Mouse (Mus musculus) spleen, adult 2 months (tissue): Measurements from ENCODE around the gene Cblc.

Experiments used
- CTCF ChIP-seq: fragments of 200-500 bp; IDR thresholded peaks from 2 replicates; pipeline ENCODE4 v1.5.1; 2011; ENCODE audit warnings: mild to moderate bottlenecking, inconsistent platforms; ENCODE audit not compliant: insufficient read depth, insufficient read length, insufficient replicate concordance; ENCODE audit errors: extremely low read depth
- POLR2A ChIP-seq: fragments of 200-500 bp; IDR thresholded peaks from 2 replicates; pipeline ENCODE4 v1.6.1; 2011; ENCODE audit warnings: low read depth, low read length, inconsistent platforms

GRCm38 (mm10) chr7:19769001-19769400, 27.6 kb downstream of the Cblc start:
- TF ChIP-seq CTCF (no peak), POLR2A (no peak)
